ENCODE assay signal across 26 mouse cellular contexts in genomic region chr13:47554198-47554597, GRCm38 (mm10).
"Had no signal": no experiment of that assay in that cellular context is flagged by ENCODE, and none has a peak within 500 bp of the region (broad histone marks: within the 10 kb centered on the region; RNA-seq: fewer than 3 reads in every experiment).

No protein-coding gene starts in this region.

- DNase-seq: forebrain, postnatal 0 days; gastrocnemius, adult 2 months; gastrocnemius, postnatal 10 days; gastrocnemius, postnatal 25 days; heart, adult 18-20 months; heart, postnatal 4 days; kidney, adult 18-20 months; kidney, adult 8-10 months; kidney, postnatal 10 days; kidney, postnatal 25 days; kidney, postnatal 4 days; liver; liver, embryonic 13.5 days had no signal

- H3K4me1 ChIP-seq: heart, embryonic 10.5 days; heart, embryonic 13.5 days; heart, embryonic 15.5 days; hindbrain, embryonic 10.5 days; hindbrain, embryonic 12.5 days; limb, embryonic 13.5 days; liver, embryonic 13.5 days had no signal

- H3K4me2 ChIP-seq: heart, embryonic 13.5 days; heart, embryonic 15.5 days; hindbrain, embryonic 12.5 days; hindbrain, embryonic 14.5 days; limb, embryonic 13.5 days; liver, embryonic 11.5 days; liver, embryonic 13.5 days had no signal

- H3K36me3 ChIP-seq: heart, embryonic 10.5 days; heart, embryonic 13.5 days; heart, embryonic 15.5 days; hindbrain, embryonic 10.5 days; hindbrain, embryonic 12.5 days; limb, embryonic 13.5 days; liver, embryonic 13.5 days had no signal

- H3K27me3 ChIP-seq: heart, embryonic 13.5 days; heart, embryonic 15.5 days; hindbrain, embryonic 12.5 days; limb, embryonic 13.5 days; liver, embryonic 13.5 days had no signal

- ATAC-seq: forebrain, postnatal 0 days; hindbrain, embryonic 16.5 days; inflammation-experienced regulatory T-cells, adult 6 months; intestine, postnatal 0 days had no signal

- H3K27ac ChIP-seq: gastrocnemius, adult 2 months; heart, embryonic 10.5 days; heart, embryonic 13.5 days; heart, embryonic 15.5 days; hindbrain, embryonic 10.5 days; hindbrain, embryonic 12.5 days; hindbrain, embryonic 14.5 days; layer of hippocampus, adult 2 months; left cerebral cortex, adult 2 months; limb, embryonic 13.5 days; liver, embryonic 13.5 days had no signal

- H3K4me3 ChIP-seq: gastrocnemius, adult 2 months; heart, embryonic 10.5 days; heart, embryonic 13.5 days; heart, embryonic 15.5 days; hindbrain, embryonic 10.5 days; hindbrain, embryonic 12.5 days; layer of hippocampus, adult 2 months; left cerebral cortex, adult 2 months; limb, embryonic 13.5 days; liver, embryonic 13.5 days had no signal

- H3K9ac ChIP-seq: forebrain, postnatal 0 days; heart, embryonic 13.5 days; heart, embryonic 15.5 days; hindbrain, embryonic 12.5 days; hindbrain, embryonic 14.5 days; limb, embryonic 13.5 days; liver, embryonic 13.5 days had no signal

- H3K9me3 ChIP-seq: heart, embryonic 10.5 days; heart, embryonic 13.5 days; heart, embryonic 15.5 days; hindbrain, embryonic 10.5 days; hindbrain, embryonic 12.5 days; limb, embryonic 13.5 days; liver, embryonic 13.5 days had no signal
